ENCODE assay signal across 16 mouse cellular contexts in the genomic region with DNA sequence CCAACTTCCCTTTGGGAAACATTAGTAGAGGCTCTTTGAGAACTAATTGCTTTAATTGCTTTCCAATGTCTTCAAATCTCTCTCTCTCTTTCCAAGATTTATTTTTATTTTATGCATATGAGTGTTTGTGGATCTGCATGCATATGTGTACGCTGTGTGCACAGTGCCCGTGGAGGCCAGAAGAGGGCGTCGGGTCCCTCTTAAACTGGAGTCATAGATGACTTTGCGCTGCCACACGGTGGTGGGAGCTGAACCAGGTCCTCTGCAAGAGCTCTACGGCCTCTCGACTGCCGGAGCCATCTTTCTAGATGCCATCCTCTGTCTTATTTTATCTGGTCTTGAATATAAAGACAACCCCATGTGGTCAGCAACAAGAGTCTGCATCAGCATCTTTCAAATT. TPM values are rescaled to one million over a fixed set of nuclear protein-coding genes. Genes with fewer than 3 reads are reported as not detected.
DNase-seq lines count a peak whose midpoint lies in the region; ATAC-seq and TF ChIP-seq lines count a peak whose summit lies in the region.
"Had no signal": no experiment of that assay in that cellular context is flagged by ENCODE, and none has a peak within 500 bp of the region (broad histone marks: within the 10 kb centered on the region; RNA-seq: fewer than 3 reads in every experiment).

No protein-coding gene starts in this region.

- intact Hi-C loops in left cerebral cortex, postnatal 4 days (cut with DNase I), result no loop called here
- intact Hi-C loops in left cerebral cortex, postnatal 25 days (cut with DNase I), result no loop called here

- no peak for ATAC-seq in liver, postnatal 0 days
- ATAC-seq in midbrain, embryonic 14.5 days (ENCODE audit: low FRiP score, low TSS enrichment), result no peak

- TF ChIP-seq CTCF in E14TG2a.4 (conservative IDR thresholded peaks at IDR 0.05; ENCODE audit: low read length), result peak; percentile 37
- peak; percentile 49 for TF ChIP-seq CTCF in liver, postnatal 0 days (IDR thresholded peaks at IDR 0.05; ENCODE audit: low read depth)

- H3K4me3 ChIP-seq in E14TG2a.4 (replicated peaks; ENCODE audit: low read length), result no peak overlapping the region
- H3K4me3 ChIP-seq in liver, postnatal 0 days (ENCODE audit: low read depth, low read length), result no peak overlapping the region
- no peak overlapping the region for H3K4me3 ChIP-seq in midbrain, embryonic 14.5 days (replicated peaks; ENCODE audit: low read depth, low read length)
- H3K4me3 ChIP-seq: forebrain, embryonic 12.5 days; hindbrain, embryonic 15.5 days; liver, embryonic 15.5 days had no signal

- WGBS in liver, postnatal 0 days (ENCODE audit: insufficient replicate concordance), result 86% methylated on average over 9 of the region's 9 CpGs
- WGBS in midbrain, embryonic 14.5 days, result 92% methylated on average over 9 of the region's 9 CpGs

- TF ChIP-seq EP300 in liver, postnatal 0 days (IDR thresholded peaks at IDR 0.05; ENCODE audit: low read depth), result no peak

- no peak overlapping the region for H3K27ac ChIP-seq in liver, postnatal 0 days (ENCODE audit: low read depth)
- no peak overlapping the region for H3K27ac ChIP-seq in midbrain, embryonic 14.5 days (replicated peaks; ENCODE audit: low read depth, low read length)
- H3K27ac ChIP-seq: forebrain, embryonic 12.5 days; hindbrain, embryonic 15.5 days; liver, embryonic 15.5 days had no signal

- no peaks in the 10 kb centered on the region for H3K36me3 ChIP-seq in E14TG2a.4 (ENCODE audit: insufficient read depth, low read length)
- H3K36me3 ChIP-seq in liver, postnatal 0 days (replicated peaks; ENCODE audit: insufficient read depth, low read length), result no peaks in the 10 kb centered on the region
- H3K36me3 ChIP-seq in midbrain, embryonic 14.5 days (ENCODE audit: control insufficient read depth, insufficient read depth, low read length), result no peaks in the 10 kb centered on the region
- H3K36me3 ChIP-seq: forebrain, embryonic 12.5 days; G1E; hindbrain, embryonic 15.5 days; liver, embryonic 15.5 days had no signal

- DNase-seq in left cerebral cortex, postnatal 4 days, result peak; percentile 19
- DNase-seq in left cerebral cortex, postnatal 25 days (ENCODE audit: low spot score in 2 of 2), result no peak
- DNase-seq in R1 (ENCODE audit: low read depth, low spot score), result peak; percentile 69
- no peak for DNase-seq in liver, postnatal 0 days
- no peak for DNase-seq in left cerebral cortex, adult 9 months (ENCODE audit: low spot score in 2 of 2)
- DNase-seq in midbrain, embryonic 14.5 days, result no peak
- DNase-seq: adrenal gland, adult 2 months; cerebellum, adult 2 months; gastrocnemius, postnatal 10 days had no signal

- H3K9me3 ChIP-seq in E14TG2a.4 (ENCODE audit: low read length), result no peaks in the 10 kb centered on the region
- no peaks in the 10 kb centered on the region for H3K9me3 ChIP-seq in liver, postnatal 0 days (ENCODE audit: low read length)
- H3K9me3 ChIP-seq in midbrain, embryonic 14.5 days (ENCODE audit: control insufficient read depth, low read length), result no peaks in the 10 kb centered on the region
- H3K9me3 ChIP-seq: forebrain, embryonic 12.5 days; hindbrain, embryonic 15.5 days; liver, embryonic 15.5 days had no signal

- peaks cover 31% of the 10 kb centered on the region for H3K4me1 ChIP-seq in E14TG2a.4 (replicated peaks; ENCODE audit: low read depth, low read length)
- H3K4me1 ChIP-seq in liver, postnatal 0 days (ENCODE audit: insufficient read depth), result no peaks in the 10 kb centered on the region
- H3K4me1 ChIP-seq in midbrain, embryonic 14.5 days (ENCODE audit: control insufficient read depth, insufficient read depth, low read length), result no peaks in the 10 kb centered on the region
- H3K4me1 ChIP-seq: hindbrain, embryonic 15.5 days; liver, embryonic 15.5 days had no signal

- no peak overlapping the region for H3K4me2 ChIP-seq in liver, postnatal 0 days (ENCODE audit: low read depth, low read length)
- no peak overlapping the region for H3K4me2 ChIP-seq in midbrain, embryonic 14.5 days (ENCODE audit: low read length)
- H3K4me2 ChIP-seq: forebrain, embryonic 12.5 days; hindbrain, embryonic 15.5 days; liver, embryonic 15.5 days had no signal

- no peaks in the 10 kb centered on the region for H3K27me3 ChIP-seq in E14TG2a.4 (ENCODE audit: insufficient read depth, low read length)
- H3K27me3 ChIP-seq in liver, postnatal 0 days (ENCODE audit: insufficient read depth, low read length), result no peaks in the 10 kb centered on the region
- no peaks in the 10 kb centered on the region for H3K27me3 ChIP-seq in midbrain, embryonic 14.5 days (ENCODE audit: control insufficient read depth, insufficient read depth, low read length)
- H3K27me3 ChIP-seq: forebrain, embryonic 12.5 days; hindbrain, embryonic 15.5 days had no signal

- no peak overlapping the region for H3K9ac ChIP-seq in liver, postnatal 0 days (replicated peaks)
- no peak overlapping the region for H3K9ac ChIP-seq in midbrain, embryonic 14.5 days (replicated peaks; ENCODE audit: low read length)
- H3K9ac ChIP-seq: forebrain, embryonic 12.5 days; hindbrain, embryonic 15.5 days; liver, embryonic 15.5 days had no signal

RNA-seq across cellular contexts. Expression of a gene that starts 41.8 kb away (rescaled TPM):
- not detected for total RNA-seq in left cerebral cortex, postnatal 4 days (2021)
- under 1 TPM in 1 of 2 experiments, not detected in 1; 0.73 TPM for total RNA-seq in left cerebral cortex, postnatal 25 days (2021)
- not detected in 2 replicates for polyA plus RNA-seq in liver, postnatal 0 days (2015; fragmentation: Nextera tagmentation; extraction: Ambion mirVana)
- 0.47 TPM in 1 of 2 replicates, not detected in the other for polyA plus RNA-seq in midbrain, embryonic 14.5 days (2014; fragmentation: Nextera tagmentation; extraction: Ambion mirVana)
- total RNA-seq: adrenal gland, adult 2 months; gastrocnemius, postnatal 10 days; left cerebral cortex, adult 18-20 months; megakaryocyte-erythroid progenitor cell, adult 5-6 weeks had no signal
- polyA plus RNA-seq: adrenal gland, adult 2 months; liver, embryonic 15.5 days had no signal

Comparison
In these comparisons a context has a peak if more than half of its experiments do, and no peak if none do; other contexts are left out.
1. DNase-seq: peak in left cerebral cortex, postnatal 4 days (single experiment) and R1 (single experiment); none in left cerebral cortex, postnatal 25 days (0 of 2), liver, postnatal 0 days (single experiment), left cerebral cortex, adult 9 months (0 of 2) and midbrain, embryonic 14.5 days (single experiment).